Mouse (Mus musculus): ENCODE measurements around the gene Fpr-rs7. TPM values are rescaled to one million over a fixed set of nuclear protein-coding genes. Genes with fewer than 3 reads are reported as not detected.

Fpr-rs7 gene
- not detected in 2 replicates for polyA plus RNA-seq (2012; rRNA removed)

DNA sequence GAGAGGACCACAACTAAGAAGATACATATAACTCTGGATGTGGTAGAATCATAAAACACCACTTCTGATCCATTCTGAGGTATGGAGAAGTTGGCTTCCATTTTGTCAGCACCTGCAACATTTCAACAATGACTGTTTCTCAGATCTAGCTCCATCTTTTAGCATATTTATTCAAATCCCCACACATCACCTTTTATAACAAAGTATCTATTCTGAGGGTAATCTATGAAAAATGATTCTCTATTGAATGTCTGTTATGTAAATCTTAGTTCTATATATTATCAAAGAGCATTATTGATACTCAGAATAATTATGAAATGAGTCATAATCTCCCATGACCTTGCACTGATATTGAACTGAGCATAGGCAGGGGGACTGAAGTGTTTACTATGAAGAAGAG, at the start of gene Fpr-rs7:
Gene Fpr-rs7 (minus strand): TSS at position 101 of the 400 bp plus-strand sequence.
- DNase-seq (ENCODE audit: low read depth), result no peak
- no peak for TF ChIP-seq CTCF (IDR thresholded peaks at IDR 0.05; ENCODE audit: borderline replicate concordance, extremely low read depth, insufficient read depth, insufficient read length)
- no peak for TF ChIP-seq POLR2A (IDR thresholded peaks at IDR 0.05; ENCODE audit: borderline replicate concordance, extremely low read depth, insufficient read depth, insufficient read length, poor library complexity, severe bottlenecking)

DNA sequence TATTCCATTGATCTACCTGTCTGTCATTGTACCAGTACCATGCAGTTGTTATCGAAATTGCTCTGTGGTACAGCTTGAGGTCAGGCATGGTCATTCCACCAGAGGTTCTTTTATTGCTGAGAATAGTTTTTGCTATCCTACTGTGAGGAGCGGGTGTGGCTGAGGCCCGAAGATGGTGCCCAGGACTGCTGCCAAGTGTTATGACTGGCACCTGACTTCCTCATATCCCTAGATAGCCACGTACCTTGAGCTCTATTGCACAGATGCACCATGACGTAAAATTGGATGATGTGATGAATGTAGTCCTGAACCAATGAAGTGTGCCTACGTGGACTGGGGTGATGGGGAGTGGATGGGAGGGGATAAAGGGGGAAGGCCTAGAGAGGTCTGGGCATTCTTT, 39.9 kb downstream of the Fpr-rs7 start:
- no peak for TF ChIP-seq CTCF (IDR thresholded peaks at IDR 0.05; ENCODE audit: borderline replicate concordance, extremely low read depth, insufficient read depth, insufficient read length)
- TF ChIP-seq POLR2A (IDR thresholded peaks at IDR 0.05; ENCODE audit: borderline replicate concordance, extremely low read depth, insufficient read depth, insufficient read length, poor library complexity, severe bottlenecking), result no peak
- no peak for DNase-seq (ENCODE audit: low read depth)

DNA sequence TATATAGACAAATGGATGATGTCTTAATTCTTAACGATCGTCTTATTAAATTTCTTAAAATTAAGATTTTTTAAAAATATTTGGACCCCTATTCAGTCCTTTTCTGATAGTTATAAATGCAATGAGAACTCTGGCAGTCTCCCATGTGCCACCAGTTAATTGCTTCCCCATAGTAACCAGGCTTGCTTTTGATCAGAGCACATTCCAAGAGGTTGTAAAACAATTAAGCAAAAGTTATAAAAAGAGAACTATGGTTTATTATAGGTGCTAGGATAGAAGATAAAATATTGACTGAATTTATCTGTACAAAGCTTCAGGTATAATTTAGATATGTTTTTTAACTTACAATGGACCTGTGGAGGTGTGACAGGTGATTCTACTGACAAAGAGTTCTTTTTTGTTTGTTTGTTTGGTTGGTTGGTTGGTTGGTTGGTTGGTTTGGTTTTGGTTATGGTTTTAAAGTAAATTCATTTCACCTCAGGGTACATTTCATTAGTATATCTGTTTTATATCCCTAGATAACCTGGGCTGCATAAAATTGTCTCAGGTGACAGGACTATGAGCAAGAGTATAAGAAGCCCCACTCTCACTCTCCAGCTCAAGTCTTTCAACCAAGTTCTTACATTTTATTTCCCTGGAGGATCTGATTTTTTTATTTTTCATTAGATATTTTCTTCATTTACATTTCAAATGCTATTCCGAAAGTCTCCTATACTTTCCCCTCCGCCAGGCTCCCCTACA, 42.2 kb downstream of the Fpr-rs7 start:
- DNase-seq (ENCODE audit: low read depth), result no peak

More for the DNA sequence above, 42.2 kb downstream of the Fpr-rs7 start:
- no peak for TF ChIP-seq CTCF (IDR thresholded peaks at IDR 0.05; ENCODE audit: borderline replicate concordance, extremely low read depth, insufficient read depth, insufficient read length)

Other genes with a start within 250 kb of the Fpr-rs7 start
- gene Vmn2r104, start 65.9 kb downstream of the Fpr-rs7 start, polyA plus RNA-seq (2012; rRNA removed), result not detected in 2 replicates
- gene Fpr-rs6, start 68.9 kb upstream of the Fpr-rs7 start, polyA plus RNA-seq (2012; rRNA removed), result not detected in 2 replicates
- not detected in 2 replicates for gene Vmn2r105, start 120.8 kb upstream of the Fpr-rs7 start, polyA plus RNA-seq (2012; rRNA removed)
- not detected in 2 replicates for gene Vmn2r106, start 171.3 kb upstream of the Fpr-rs7 start, polyA plus RNA-seq (2012; rRNA removed)
- not detected in 2 replicates for gene Vmn2r107, start 231.0 kb upstream of the Fpr-rs7 start, polyA plus RNA-seq (2012; rRNA removed)

Measured in brain, embryonic 14.5 days (tissue).